Mouse (Mus musculus): ENCODE data around the gene Olfr968. TPM values are rescaled to one million over a fixed set of nuclear protein-coding genes. Genes with fewer than 3 reads are reported as not detected.

Gene Olfr968
- polyA plus RNA-seq (2011; ENCODE audit: insufficient read length, low read depth, missing spikeins), result not detected in 2 replicates

- TF ChIP-seq CTCF (IDR thresholded peaks at IDR 0.05; ENCODE audit: borderline replicate concordance, insufficient read depth, low read length), result no peak
- no peak for TF ChIP-seq POLR2A (IDR thresholded peaks at IDR 0.05; ENCODE audit: low read depth, low read length)
- H3K4me1 ChIP-seq (ENCODE audit: control insufficient read depth, insufficient read depth, low read length), result no peaks in the 10 kb centered on the region
- no peak within 1 kb of the TSS for H3K4me3 ChIP-seq (ENCODE audit: insufficient read depth, low read length)
- H3K27ac ChIP-seq (ENCODE audit: insufficient read depth, low read length), result no peak within 1 kb of the TSS
These were observed at the start of gene Olfr968 for GRCm38 (mm10) chr9:39783153-39783552. Gene Olfr968, minus strand, starts transcription at chr9:39783253.

GRCm38 (mm10) chr9:39808560-39808959 lies 25.5 kb upstream of the Olfr968 start, which contains the start of gene Olfr970:
Gene Olfr970, plus strand, starts transcription at chr9:39808860.
- TF ChIP-seq CTCF (IDR thresholded peaks at IDR 0.05; ENCODE audit: borderline replicate concordance, insufficient read depth, low read length) (no peak), POLR2A (IDR thresholded peaks at IDR 0.05; ENCODE audit: low read depth, low read length) (no peak)
- Histone ChIP-seq H3K27ac (ENCODE audit: insufficient read depth, low read length) (no peak within 1 kb of the TSS), H3K4me3 (ENCODE audit: insufficient read depth, low read length) (no peak within 1 kb of the TSS), H3K4me1 (ENCODE audit: control insufficient read depth, insufficient read depth, low read length) (no peaks in the 10 kb centered on the region)

GRCm38 (mm10) chr9:39790558-39790957 lies 7.5 kb upstream of the Olfr968 start, which contains the start of gene Olfr969:
Gene Olfr969, plus strand, starts transcription at chr9:39790945.
- TF ChIP-seq POLR2A (IDR thresholded peaks at IDR 0.05; ENCODE audit: low read depth, low read length), result no peak
- no peak for TF ChIP-seq CTCF (IDR thresholded peaks at IDR 0.05; ENCODE audit: borderline replicate concordance, insufficient read depth, low read length)
- Histone ChIP-seq H3K4me3 (ENCODE audit: insufficient read depth, low read length) (no peak within 1 kb of the TSS), H3K4me1 (ENCODE audit: control insufficient read depth, insufficient read depth, low read length) (no peaks in the 10 kb centered on the region), H3K27ac (ENCODE audit: insufficient read depth, low read length) (no peak within 1 kb of the TSS)

- TF ChIP-seq POLR2A (IDR thresholded peaks at IDR 0.05; ENCODE audit: low read depth, low read length) (no peak), CTCF (IDR thresholded peaks at IDR 0.05; ENCODE audit: borderline replicate concordance, insufficient read depth, low read length) (no peak)
These were observed 36.6 kb downstream of the Olfr968 start for GRCm38 (mm10) chr9:39746428-39746827.

GRCm38 (mm10) chr9:39745949-39746348 lies 37.1 kb downstream of the Olfr968 start, which contains the start of gene Olfr967:
Gene Olfr967, plus strand, starts transcription at chr9:39746249.
- Histone ChIP-seq H3K4me3 (ENCODE audit: insufficient read depth, low read length) (no peak within 1 kb of the TSS), H3K27ac (ENCODE audit: insufficient read depth, low read length) (no peak within 1 kb of the TSS), H3K4me1 (ENCODE audit: control insufficient read depth, insufficient read depth, low read length) (no peaks in the 10 kb centered on the region)
- no peak for TF ChIP-seq CTCF (IDR thresholded peaks at IDR 0.05; ENCODE audit: borderline replicate concordance, insufficient read depth, low read length)
- TF ChIP-seq POLR2A (IDR thresholded peaks at IDR 0.05; ENCODE audit: low read depth, low read length), result no peak

More at GRCm38 (mm10) chr9:39746428-39746827, 36.6 kb downstream of the Olfr968 start:
- H3K4me3 ChIP-seq (ENCODE audit: insufficient read depth, low read length), result no peak overlapping the region
- no peaks in the 10 kb centered on the region for H3K4me1 ChIP-seq (ENCODE audit: control insufficient read depth, insufficient read depth, low read length)
- no peak overlapping the region for H3K27ac ChIP-seq (ENCODE audit: insufficient read depth, low read length)

GRCm38 (mm10) chr9:39740741-39741140 lies 42.3 kb downstream of the Olfr968 start:
- H3K4me1 ChIP-seq (ENCODE audit: control insufficient read depth, insufficient read depth, low read length), result no peaks in the 10 kb centered on the region
- no peak overlapping the region for H3K4me3 ChIP-seq (ENCODE audit: insufficient read depth, low read length)
- no peak overlapping the region for H3K27ac ChIP-seq (ENCODE audit: insufficient read depth, low read length)
- TF ChIP-seq POLR2A (IDR thresholded peaks at IDR 0.05; ENCODE audit: low read depth, low read length), result no peak
- TF ChIP-seq CTCF (IDR thresholded peaks at IDR 0.05; ENCODE audit: borderline replicate concordance, insufficient read depth, low read length), result no peak

GRCm38 (mm10) chr9:39730678-39731077 lies 52.4 kb downstream of the Olfr968 start, which contains the start of gene Olfr150:
Gene Olfr150, plus strand, starts transcription at chr9:39730978.
- no peak within 1 kb of the TSS for H3K27ac ChIP-seq (ENCODE audit: insufficient read depth, low read length)
- H3K4me1 ChIP-seq (ENCODE audit: control insufficient read depth, insufficient read depth, low read length), result no peaks in the 10 kb centered on the region
- no peak for TF ChIP-seq POLR2A (IDR thresholded peaks at IDR 0.05; ENCODE audit: low read depth, low read length)
- TF ChIP-seq CTCF (IDR thresholded peaks at IDR 0.05; ENCODE audit: borderline replicate concordance, insufficient read depth, low read length), result no peak

More at GRCm38 (mm10) chr9:39730678-39731077, 52.4 kb downstream of the Olfr968 start, which contains the start of gene Olfr150:
- no peak within 1 kb of the TSS for H3K4me3 ChIP-seq (ENCODE audit: insufficient read depth, low read length)

Other genes with a start within 250 kb of the Olfr968 start
- gene Olfr958, start 229.2 kb downstream of the Olfr968 start, polyA plus RNA-seq (2011; ENCODE audit: insufficient read length, low read depth, missing spikeins), result not detected in 2 replicates
- gene Olfr959, start 207.7 kb downstream of the Olfr968 start, polyA plus RNA-seq (2011; ENCODE audit: insufficient read length, low read depth, missing spikeins), result not detected in 2 replicates
- 27.0 and 64.8 TPM in 2 replicates for gene AW551984, start 178.8 kb downstream of the Olfr968 start, polyA plus RNA-seq (2011; ENCODE audit: insufficient read length, low read depth, missing spikeins)
- not detected in 2 replicates for gene Olfr148, start 172.6 kb downstream of the Olfr968 start, polyA plus RNA-seq (2011; ENCODE audit: insufficient read length, low read depth, missing spikeins)
- not detected in 2 replicates for gene Olfr960, start 161.9 kb downstream of the Olfr968 start, polyA plus RNA-seq (2011; ENCODE audit: insufficient read length, low read depth, missing spikeins)
- gene Olfr961, start 138.2 kb downstream of the Olfr968 start, polyA plus RNA-seq (2011; ENCODE audit: insufficient read length, low read depth, missing spikeins), result not detected in 2 replicates
- gene Olfr963, start 116.0 kb downstream of the Olfr968 start, polyA plus RNA-seq (2011; ENCODE audit: insufficient read length, low read depth, missing spikeins), result not detected in 2 replicates
- not detected in 2 replicates for gene Olfr149, start 76.1 kb downstream of the Olfr968 start, polyA plus RNA-seq (2011; ENCODE audit: insufficient read length, low read depth, missing spikeins)
- gene Olfr965, start 71.9 kb downstream of the Olfr968 start, polyA plus RNA-seq (2011; ENCODE audit: insufficient read length, low read depth, missing spikeins), result not detected in 2 replicates
- gene Olfr150, start 52.3 kb downstream of the Olfr968 start, polyA plus RNA-seq (2011; ENCODE audit: insufficient read length, low read depth, missing spikeins), result not detected in 2 replicates
- gene Olfr967, start 37.0 kb downstream of the Olfr968 start, polyA plus RNA-seq (2011; ENCODE audit: insufficient read length, low read depth, missing spikeins), result not detected in 2 replicates
- gene Olfr969, start 7.7 kb upstream of the Olfr968 start, polyA plus RNA-seq (2011; ENCODE audit: insufficient read length, low read depth, missing spikeins), result not detected in 2 replicates
- gene Olfr970, start 25.6 kb upstream of the Olfr968 start, polyA plus RNA-seq (2011; ENCODE audit: insufficient read length, low read depth, missing spikeins), result not detected in 2 replicates
- gene Olfr971, start 53.6 kb upstream of the Olfr968 start, polyA plus RNA-seq (2011; ENCODE audit: insufficient read length, low read depth, missing spikeins), result not detected in 2 replicates
- gene Olfr972, start 83.2 kb upstream of the Olfr968 start, polyA plus RNA-seq (2011; ENCODE audit: insufficient read length, low read depth, missing spikeins), result not detected in 2 replicates
- gene Olfr229, start 124.1 kb upstream of the Olfr968 start, polyA plus RNA-seq (2011; ENCODE audit: insufficient read length, low read depth, missing spikeins), result not detected in 2 replicates
- not detected in 2 replicates for gene Olfr974, start 154.2 kb upstream of the Olfr968 start, polyA plus RNA-seq (2011; ENCODE audit: insufficient read length, low read depth, missing spikeins)
- not detected in 2 replicates for gene Olfr975, start 168.8 kb upstream of the Olfr968 start, polyA plus RNA-seq (2011; ENCODE audit: insufficient read length, low read depth, missing spikeins)
- not detected in 2 replicates for gene Olfr976, start 177.9 kb upstream of the Olfr968 start, polyA plus RNA-seq (2011; ENCODE audit: insufficient read length, low read depth, missing spikeins)
- gene Olfr978, start 208.9 kb upstream of the Olfr968 start, polyA plus RNA-seq (2011; ENCODE audit: insufficient read length, low read depth, missing spikeins), result not detected in 2 replicates
- gene Olfr979, start 220.2 kb upstream of the Olfr968 start, polyA plus RNA-seq (2011; ENCODE audit: insufficient read length, low read depth, missing spikeins), result not detected in 2 replicates
- not detected in 2 replicates for gene Olfr980, start 226.3 kb upstream of the Olfr968 start, polyA plus RNA-seq (2011; ENCODE audit: insufficient read length, low read depth, missing spikeins)
- gene Olfr981, start 238.2 kb upstream of the Olfr968 start, polyA plus RNA-seq (2011; ENCODE audit: insufficient read length, low read depth, missing spikeins), result not detected in 2 replicates